Mouse (Mus musculus): Measurements from ENCODE around the gene Magi2. TPM values are rescaled to one million over a fixed set of nuclear protein-coding genes. Genes with fewer than 3 reads are reported as not detected.
"Not testable (repeated sequence)": the region's sequence is repeated elsewhere in the genome, so short reads cannot be mapped to it uniquely, and the experiment has no call there.

Gene Magi2
- 10 to 100 TPM; 92.3 to 96.4 TPM for total RNA-seq (2021)
- long read RNA-seq, partial matches to known transcripts: 11 of 18 reads
- long read RNA-seq, other reads (novel, unspliced or antisense): 7 of 18 reads

- no peak for DNase-seq (ENCODE audit: low spot score in 2 of 2)
Observed at GRCm38 (mm10) chr5:19226866-19227243, at the start of gene Magi2. TSS of gene Magi2 (plus strand) at chr5:19227036.

GRCm38 (mm10) chr5:19178594-19178993 is 48.2 kb upstream of the Magi2 start:
- DNase-seq (ENCODE audit: low spot score in 2 of 2): no peak

GRCm38 (mm10) chr5:19186175-19186574 is 40.7 kb upstream of the Magi2 start:
- DNase-seq (ENCODE audit: low spot score in 2 of 2): no peak

- no peak for DNase-seq (ENCODE audit: low spot score in 2 of 2)
Observed at GRCm38 (mm10) chr5:19211665-19212064, 15.2 kb upstream of the Magi2 start.

- DNase-seq (ENCODE audit: low spot score in 2 of 2): peak; percentile 81 to 84
Observed at GRCm38 (mm10) chr5:19226144-19226865, 531 bp upstream of the Magi2 start.

GRCm38 (mm10) chr5:19227281-19227680 is 445 bp downstream of the Magi2 start:
- peak; percentile 28 to 47 for DNase-seq (ENCODE audit: low spot score in 2 of 2)

- DNase-seq (ENCODE audit: low spot score in 2 of 2): peak; percentile 27 to 41
Observed at GRCm38 (mm10) chr5:19227791-19228331, 1.0 kb downstream of the Magi2 start.

- DNase-seq (ENCODE audit: low spot score in 2 of 2): no peak
Observed at GRCm38 (mm10) chr5:19241797-19242196, 15.0 kb downstream of the Magi2 start.

GRCm38 (mm10) chr5:19246426-19246825 is 19.6 kb downstream of the Magi2 start:
- no peak for DNase-seq (ENCODE audit: low spot score in 2 of 2)

- DNase-seq (ENCODE audit: low spot score in 2 of 2): no peak
Observed at GRCm38 (mm10) chr5:19247266-19247665, 20.4 kb downstream of the Magi2 start.

- DNase-seq (ENCODE audit: low spot score in 2 of 2): no peak
Observed at GRCm38 (mm10) chr5:19262816-19263215, 36.0 kb downstream of the Magi2 start.

GRCm38 (mm10) chr5:19264627-19265026 is 37.8 kb downstream of the Magi2 start:
- DNase-seq (ENCODE audit: low spot score in 2 of 2): no peak

GRCm38 (mm10) chr5:19292581-19292980 is 65.7 kb downstream of the Magi2 start:
- DNase-seq (ENCODE audit: low spot score in 2 of 2): no peak

GRCm38 (mm10) chr5:19306656-19307055 is 79.8 kb downstream of the Magi2 start:
- no peak for DNase-seq (ENCODE audit: low spot score in 2 of 2)

- no peak for DNase-seq (ENCODE audit: low spot score in 2 of 2)
Observed at GRCm38 (mm10) chr5:19309870-19310269, 83.0 kb downstream of the Magi2 start.

GRCm38 (mm10) chr5:19322532-19322931 is 95.7 kb downstream of the Magi2 start:
- DNase-seq (ENCODE audit: low spot score in 2 of 2): no peak

- DNase-seq (ENCODE audit: low spot score in 2 of 2): no peak
Observed at GRCm38 (mm10) chr5:19337561-19337960, 110.7 kb downstream of the Magi2 start.

- DNase-seq (ENCODE audit: low spot score in 2 of 2): no peak
Observed at GRCm38 (mm10) chr5:19368175-19368574, 141.3 kb downstream of the Magi2 start.

GRCm38 (mm10) chr5:19395876-19396275 is 169.0 kb downstream of the Magi2 start:
- no peak for DNase-seq (ENCODE audit: low spot score in 2 of 2)

- no peak for DNase-seq (ENCODE audit: low spot score in 2 of 2)
Observed at GRCm38 (mm10) chr5:19400299-19400698, 173.5 kb downstream of the Magi2 start.

- peak; percentile 7 to 15 for DNase-seq (ENCODE audit: low spot score in 2 of 2)
Observed at GRCm38 (mm10) chr5:19400738-19401408, 174.0 kb downstream of the Magi2 start.

- DNase-seq (ENCODE audit: low spot score in 2 of 2): not testable (repeated sequence)
Observed at GRCm38 (mm10) chr5:19404268-19404667, 177.4 kb downstream of the Magi2 start.

Data from layer of hippocampus, postnatal 10 days (tissue).